8 mouse cellular contexts compared by ENCODE assay signal in the genomic region with DNA sequence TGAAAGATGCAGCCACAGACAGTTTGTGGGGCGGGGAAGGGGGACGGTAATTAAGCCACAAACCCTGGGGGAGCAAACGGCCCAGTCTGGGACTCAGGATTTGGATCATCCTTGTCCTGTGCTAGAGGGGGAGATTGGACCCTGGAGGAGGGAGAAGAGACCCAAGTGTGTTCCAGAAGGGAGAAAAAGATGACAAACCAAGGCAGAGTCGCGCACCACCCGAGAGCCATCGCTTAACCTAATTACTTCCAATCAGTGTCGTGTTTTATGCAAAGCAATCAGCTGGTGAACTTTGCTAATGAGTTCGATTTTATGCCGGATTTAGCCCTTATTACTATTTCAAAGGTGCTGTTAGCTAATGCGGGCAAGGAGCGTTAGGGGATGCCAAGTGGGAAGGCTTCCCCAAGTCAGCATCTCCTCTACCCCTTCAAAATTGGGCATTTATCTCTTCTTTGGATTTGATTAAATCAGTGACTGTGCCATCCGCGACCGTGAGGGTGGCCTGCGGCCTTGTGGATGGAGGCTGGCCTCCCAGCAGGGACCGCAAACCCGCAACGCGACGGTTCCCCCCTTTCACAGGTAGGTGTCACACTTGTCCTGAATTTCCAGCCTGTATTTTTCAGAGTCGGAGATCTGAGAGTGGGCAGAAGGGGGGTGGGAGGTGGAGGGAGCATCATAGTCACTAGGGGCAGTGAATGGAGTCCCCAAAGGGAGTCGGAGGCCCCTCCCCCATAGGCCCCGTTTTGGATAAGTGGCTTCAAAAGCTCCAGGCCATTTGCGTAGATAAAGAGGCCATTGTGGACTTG. TPM values are rescaled to one million over a fixed set of nuclear protein-coding genes. Genes with fewer than 3 reads are reported as not detected.
DNase-seq lines count a peak whose midpoint lies in the region; ATAC-seq lines count a peak whose summit lies in the region.

No protein-coding gene starts in this region.

- peak overlapping the region; percentile 35 for H3K4me3 ChIP-seq in embryonic facial prominence, embryonic 11.5 days (ENCODE audit: low read depth, low read length)
- H3K4me3 ChIP-seq in hindbrain, embryonic 13.5 days: peak overlapping the region; percentile 42
- peak overlapping the region; percentile 28 for H3K4me3 ChIP-seq in neural tube, embryonic 15.5 days (replicated peaks)

- H3K27me3 ChIP-seq in embryonic facial prominence, embryonic 11.5 days (ENCODE audit: control insufficient read depth, insufficient read depth, low read length): peaks cover 26% of the 10 kb centered on the region
- peaks cover 57% of the 10 kb centered on the region for H3K27me3 ChIP-seq in hindbrain, embryonic 13.5 days
- H3K27me3 ChIP-seq in neural tube, embryonic 15.5 days (replicated peaks): peaks cover 52% of the 10 kb centered on the region

- no peaks in the 10 kb centered on the region for H3K36me3 ChIP-seq in embryonic facial prominence, embryonic 11.5 days (replicated peaks; ENCODE audit: control insufficient read depth, insufficient read depth, low read depth, low read length)
- H3K36me3 ChIP-seq in hindbrain, embryonic 13.5 days: no peaks in the 10 kb centered on the region; the same call in 1 of the 2 replicates
- H3K36me3 ChIP-seq in neural tube, embryonic 15.5 days: no peaks in the 10 kb centered on the region

- ATAC-seq in frontal cortex, adult (ENCODE audit: low TSS enrichment): no peak
- no peak for ATAC-seq in embryonic facial prominence, embryonic 11.5 days (replicated peaks; ENCODE audit: insufficient number of reproducible peaks, low FRiP score, low TSS enrichment, low read depth)
- peak; percentile 49; the same call in 1 of the 2 replicates for ATAC-seq in hindbrain, embryonic 13.5 days (ENCODE audit: low FRiP score)
- ATAC-seq in neural tube, embryonic 15.5 days (ENCODE audit: low FRiP score): peak; percentile 30

- 3% methylated on average over 25 of the region's 25 CpGs for WGBS in embryonic facial prominence, embryonic 11.5 days
- WGBS in hindbrain, embryonic 13.5 days: 4% methylated on average over 25 of the region's 25 CpGs
- 4% methylated on average over 25 of the region's 25 CpGs for WGBS in neural tube, embryonic 15.5 days

- peaks cover 3% of the 10 kb centered on the region for H3K4me1 ChIP-seq in embryonic facial prominence, embryonic 11.5 days (ENCODE audit: control insufficient read depth, insufficient read depth, low read length)
- peaks cover 79% of the 10 kb centered on the region for H3K4me1 ChIP-seq in hindbrain, embryonic 13.5 days (replicated peaks)
- H3K4me1 ChIP-seq in neural tube, embryonic 15.5 days: peaks cover 58% of the 10 kb centered on the region

- peak overlapping the region; percentile 25 for H3K4me2 ChIP-seq in embryonic facial prominence, embryonic 11.5 days (ENCODE audit: low read depth, low read length)
- H3K4me2 ChIP-seq in hindbrain, embryonic 13.5 days: peak overlapping the region; percentile 57
- H3K4me2 ChIP-seq in neural tube, embryonic 15.5 days: peak overlapping the region; percentile 29

- peak; percentile 21 to 43 for DNase-seq in frontal cortex, postnatal 36 days (ENCODE audit: low spot score in 2 of 2)
- peak; percentile 78 for DNase-seq in 3134 (ENCODE audit: extremely low read depth, insufficient read length, low spot score)
- peak; percentile 77 for DNase-seq in embryonic facial prominence, embryonic 11.5 days (ENCODE audit: low spot score)
- peak; percentile 57 to 66 for DNase-seq in lung, adult 18-20 months
- no peak for DNase-seq in frontal cortex, adult 2 months (ENCODE audit: extremely low spot score in 1 of 2, low spot score in 1 of 2)

- H3K9me3 ChIP-seq in embryonic facial prominence, embryonic 11.5 days (replicated peaks; ENCODE audit: control insufficient read depth, low read length): no peaks in the 10 kb centered on the region
- H3K9me3 ChIP-seq in hindbrain, embryonic 13.5 days: no peaks in the 10 kb centered on the region
- no peaks in the 10 kb centered on the region for H3K9me3 ChIP-seq in neural tube, embryonic 15.5 days (replicated peaks)

- no peak overlapping the region for H3K27ac ChIP-seq in embryonic facial prominence, embryonic 11.5 days (replicated peaks; ENCODE audit: low read depth, low read length)
- H3K27ac ChIP-seq in hindbrain, embryonic 13.5 days: peak overlapping the region; percentile 82
- peak overlapping the region; percentile 45; the same call in 1 of the 2 replicates for H3K27ac ChIP-seq in neural tube, embryonic 15.5 days (replicated peaks)

- H3K9ac ChIP-seq in embryonic facial prominence, embryonic 11.5 days (replicated peaks; ENCODE audit: low read length): peak overlapping the region; percentile 47
- peak overlapping the region; percentile 72 for H3K9ac ChIP-seq in hindbrain, embryonic 13.5 days
- 0 out of 2 replicates have a peak overlapping the region, but pooled peaks have one; percentile 20 for H3K9ac ChIP-seq in neural tube, embryonic 15.5 days (replicated peaks)

RNA-seq across cellular contexts. Expression of a gene that starts 4.3 kb away (rescaled TPM):
- 19.4 and 20.9 TPM in 2 replicates for polyA plus RNA-seq in embryonic facial prominence, embryonic 11.5 days (2014; fragmentation: Nextera tagmentation; extraction: Ambion mirVana)
- 15.4 and 18.4 TPM in 2 replicates for polyA plus RNA-seq in hindbrain, embryonic 13.5 days (2015; fragmentation: Nextera tagmentation; extraction: Ambion mirVana)
- 4.8 and 6.2 TPM in 2 replicates for polyA plus RNA-seq in neural tube, embryonic 15.5 days (2015; fragmentation: Nextera tagmentation; extraction: Ambion mirVana)
- polyA plus RNA-seq in frontal cortex, adult 2 months (2012; rRNA removed): 0.04 and 0.06 TPM in 2 replicates

Comparison
In these comparisons a context has a peak if more than half of its experiments do, and no peak if none do; other contexts are left out.
1. DNase-seq: peak in frontal cortex, postnatal 36 days (2 of 2), 3134 (single experiment), embryonic facial prominence, embryonic 11.5 days (single experiment) and lung, adult 18-20 months (2 of 2); none in frontal cortex, adult 2 months (0 of 2).
2. ATAC-seq: peak in hindbrain, embryonic 13.5 days (single experiment) and neural tube, embryonic 15.5 days (single experiment); none in frontal cortex, adult (single experiment) and embryonic facial prominence, embryonic 11.5 days (single experiment).
3. H3K9ac ChIP-seq: peak in every context shown above with its lines; median percentile 72 in hindbrain, embryonic 13.5 days; 47 in embryonic facial prominence, embryonic 11.5 days; 20 in neural tube, embryonic 15.5 days.
4. Peak in every context shown above with its lines, with median percentiles within 50 percentile points of each other: H3K4me2 ChIP-seq and H3K4me3 ChIP-seq.